ENCODE assay signal across 17 mouse cellular contexts in the genomic region with DNA sequence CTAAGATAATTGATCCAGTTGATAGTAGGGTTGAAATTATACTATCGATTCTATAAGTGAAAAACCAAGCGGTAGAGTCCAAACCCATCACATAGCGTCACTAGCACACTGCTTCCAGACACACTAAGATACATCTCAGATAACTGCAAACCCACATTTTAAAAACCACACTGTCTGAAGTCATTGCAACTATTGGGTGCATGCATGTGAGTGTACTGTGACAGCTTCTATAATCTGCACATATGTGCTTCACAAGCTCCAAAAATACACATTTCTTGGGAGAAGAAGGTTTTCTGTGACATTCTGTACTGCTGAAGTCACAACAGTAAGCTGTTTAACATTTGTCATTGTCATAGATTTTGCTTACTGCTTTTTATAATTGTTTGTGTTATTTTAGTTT. TPM values are rescaled to one million over a fixed set of nuclear protein-coding genes. Genes with fewer than 3 reads are reported as not detected.
"Had no signal": no experiment of that assay in that cellular context is flagged by ENCODE, and none has a peak within 500 bp of the region (broad histone marks: within the 10 kb centered on the region; RNA-seq: fewer than 3 reads in every experiment).

No protein-coding gene starts in this region.

- DNase-seq: retina, postnatal 1 day; right cerebral cortex, adult 18-20 months; right cerebral cortex, postnatal 14 days; right cerebral cortex, postnatal 25 days; right cerebral cortex, postnatal 4 days; spleen, adult 18-20 months; thymus, adult 18-20 months; thymus, adult 2 months; thymus, postnatal 14 days; thymus, postnatal 25 days; thymus, postnatal 36 days; thymus, postnatal 4 days had no signal

- H3K9ac ChIP-seq: neural tube, embryonic 13.5 days; neural tube, embryonic 15.5 days; stomach, embryonic 15.5 days had no signal

- H3K27ac ChIP-seq: neural tube, embryonic 13.5 days; neural tube, embryonic 15.5 days; stomach, embryonic 15.5 days; stomach, postnatal 0 days had no signal

- H3K9me3 ChIP-seq: neural tube, embryonic 13.5 days; neural tube, embryonic 15.5 days; stomach, embryonic 15.5 days had no signal

- H3K4me2 ChIP-seq: neural tube, embryonic 13.5 days; neural tube, embryonic 15.5 days; stomach, embryonic 15.5 days had no signal

- H3K4me1 ChIP-seq: neural tube, embryonic 13.5 days; neural tube, embryonic 15.5 days; stomach, embryonic 15.5 days had no signal

- H3K36me3 ChIP-seq: neural tube, embryonic 13.5 days; neural tube, embryonic 15.5 days; stomach, embryonic 15.5 days had no signal

- H3K4me3 ChIP-seq: neural tube, embryonic 13.5 days; neural tube, embryonic 15.5 days; stomach, embryonic 15.5 days had no signal

- H3K27me3 ChIP-seq: neural tube, embryonic 13.5 days; neural tube, embryonic 15.5 days; stomach, embryonic 15.5 days had no signal

RNA-seq across cellular contexts. Expression of a gene that starts 56.1 kb away (rescaled TPM):
- total RNA-seq: neutrophil, adult 5-6 weeks had no signal
